ENCODE assay signal across 24 mouse cellular contexts in genomic region chr10:117753711-117754608, GRCm38 (mm10).
"Had no signal": no experiment of that assay in that cellular context is flagged by ENCODE, and none has a peak within 500 bp of the region (broad histone marks: within the 10 kb centered on the region; RNA-seq: fewer than 3 reads in every experiment).

No protein-coding gene starts in this region.

- H3K4me3 ChIP-seq: layer of hippocampus, adult 2 months; left cerebral cortex, adult 2 months; limb, embryonic 12.5 days; limb, embryonic 15.5 days; liver, embryonic 15.5 days; midbrain, embryonic 10.5 days; midbrain, embryonic 15.5 days; neural tube, embryonic 12.5 days; neural tube, embryonic 15.5 days; stomach, embryonic 15.5 days had no signal

- H3K27me3 ChIP-seq: limb, embryonic 12.5 days; limb, embryonic 15.5 days; liver, embryonic 15.5 days; megakaryocyte, embryonic 14.5 days; midbrain, embryonic 15.5 days; neural tube, embryonic 12.5 days; neural tube, embryonic 15.5 days; stomach, embryonic 15.5 days had no signal

- H3K9me3 ChIP-seq: limb, embryonic 12.5 days; limb, embryonic 15.5 days; liver, embryonic 15.5 days; midbrain, embryonic 10.5 days; midbrain, embryonic 15.5 days; neural tube, embryonic 12.5 days; neural tube, embryonic 15.5 days; stomach, embryonic 15.5 days had no signal

- H3K9ac ChIP-seq: limb, embryonic 12.5 days; limb, embryonic 15.5 days; liver, embryonic 15.5 days; midbrain, embryonic 15.5 days; neural tube, embryonic 12.5 days; neural tube, embryonic 15.5 days; stomach, embryonic 15.5 days had no signal

- H3K4me2 ChIP-seq: limb, embryonic 12.5 days; limb, embryonic 15.5 days; liver, embryonic 15.5 days; midbrain, embryonic 15.5 days; neural tube, embryonic 12.5 days; neural tube, embryonic 15.5 days; stomach, embryonic 15.5 days had no signal

- DNase-seq: kidney, adult 18-20 months; kidney, adult 9 months; kidney, postnatal 25 days; layer of hippocampus, postnatal 36 days; left cerebral cortex, postnatal 4 days; lung, adult 2 months; right cerebral cortex, adult 18-20 months; right cerebral cortex, postnatal 14 days; right cerebral cortex, postnatal 4 days; thymus, postnatal 14 days; thymus, postnatal 4 days had no signal

- ATAC-seq: intestine, embryonic 16.5 days; midbrain, embryonic 15.5 days had no signal

- H3K27ac ChIP-seq: kidney, postnatal 0 days; left cerebral cortex, adult 2 months; limb, embryonic 12.5 days; limb, embryonic 15.5 days; midbrain, embryonic 10.5 days; midbrain, embryonic 15.5 days; neural tube, embryonic 12.5 days; neural tube, embryonic 15.5 days; stomach, embryonic 15.5 days had no signal

- H3K4me1 ChIP-seq: limb, embryonic 12.5 days; limb, embryonic 15.5 days; midbrain, embryonic 10.5 days; midbrain, embryonic 15.5 days; neural tube, embryonic 12.5 days; neural tube, embryonic 15.5 days; stomach, embryonic 15.5 days had no signal
